Mouse (Mus musculus): ENCODE measurements around the gene Pramef6.
"Not testable (repeated sequence)": the region's sequence is repeated elsewhere in the genome, so short reads cannot be mapped to it uniquely, and the experiment has no call there.

The Pramef6 gene

GRCm38 (mm10) chr4:143900280-143900679 is at the start of gene Pramef6:
Gene Pramef6 (minus strand): TSS chr4:143900380.
- DNase-seq: not testable (repeated sequence)

- not testable (repeated sequence) for DNase-seq
These were observed 5.8 kb downstream of the Pramef6 start for GRCm38 (mm10) chr4:143894406-143894805.

GRCm38 (mm10) chr4:143882371-143882770 is 17.8 kb downstream of the Pramef6 start:
- not testable (repeated sequence) for DNase-seq

GRCm38 (mm10) chr4:143846197-143846596 is 54.0 kb downstream of the Pramef6 start, which contains the start of gene Gm13103:
Gene Gm13103 (plus strand): TSS chr4:143846497.
- not testable (repeated sequence) for DNase-seq
